Mouse (Mus musculus) heart, embryonic 13.5 days (tissue): ENCODE measurements around the gene Bmt2. TPM values are rescaled to one million over a fixed set of nuclear protein-coding genes. Genes with fewer than 3 reads are reported as not detected.

Experiments used
- ATAC-seq: fragments of 200-750 bp; cut with Nextera tagmentation; 2 replicates; pipeline ENCODE4 v1.8.0; 2017; ENCODE audit warnings: moderate TSS enrichment; ENCODE audit not compliant: insufficient number of reproducible peaks, low FRiP score, low TSS enrichment; ENCODE audit errors: extremely low read depth
- H3K27ac ChIP-seq: fragments of 300-500 bp; sonication (generic); replicated peaks from 2 replicates; pipeline ENCODE4 v1.5.1; 2015; ENCODE audit warnings: moderate library complexity, mild to moderate bottlenecking, inconsistent platforms
- H3K27me3 ChIP-seq: fragments of 300-500 bp; sonication (generic); replicated peaks from 2 replicates; pipeline ENCODE4 v1.6.1; 2015; ENCODE audit warnings: mild to moderate bottlenecking, inconsistent platforms
- H3K36me3 ChIP-seq: fragments of 300-500 bp; sonication (generic); 2 replicates; pipeline ENCODE4 v1.6.1; 2015; ENCODE audit warnings: mild to moderate bottlenecking, inconsistent platforms
- H3K4me1 ChIP-seq: fragments of 300-500 bp; sonication (generic); 2 replicates; pipeline ENCODE4 v1.6.1; 2015; ENCODE audit warnings: inconsistent platforms
- H3K4me2 ChIP-seq: fragments of 300-500 bp; sonication (generic); 2 replicates; pipeline ENCODE4 v1.6.1; 2015; ENCODE audit warnings: inconsistent platforms, mild to moderate bottlenecking, moderate library complexity
- H3K4me3 ChIP-seq: fragments of 300-500 bp; sonication (generic); 2 replicates; pipeline ENCODE4 v1.5.1; 2015; ENCODE audit warnings: moderate library complexity, mild to moderate bottlenecking, inconsistent platforms
- H3K9ac ChIP-seq: fragments of 300-500 bp; sonication (generic); 2 replicates; pipeline ENCODE4 v1.6.1; 2015; ENCODE audit warnings: inconsistent platforms, mild to moderate bottlenecking, moderate library complexity
- H3K9me3 ChIP-seq: fragments of 300-500 bp; sonication (generic); 2 replicates; pipeline ENCODE4 v1.6.1; 2016; ENCODE audit warnings: inconsistent platforms
- WGBS: fragments of 180-500 bp; shearing (Covaris S2); methylation state at CpG from one replicate; pipeline ENCODE4 v1.1.7; 2015; ENCODE audit warnings: mixed read lengths; 5-methylcytosine and 5-hydroxymethylcytosine counted together
- polyA plus RNA-seq: library from polyadenylated mRNA; unstranded; fragments of >200 nt; fragmentation: Nextera tagmentation; extraction: Ambion mirVana; gene quantifications from 2 replicates; pipeline ENCODE4 v1.2.1, GENCODE M21; 2015

Gene Bmt2
- 18.1 and 18.2 TPM in 2 replicates for polyA plus RNA-seq

DNA sequence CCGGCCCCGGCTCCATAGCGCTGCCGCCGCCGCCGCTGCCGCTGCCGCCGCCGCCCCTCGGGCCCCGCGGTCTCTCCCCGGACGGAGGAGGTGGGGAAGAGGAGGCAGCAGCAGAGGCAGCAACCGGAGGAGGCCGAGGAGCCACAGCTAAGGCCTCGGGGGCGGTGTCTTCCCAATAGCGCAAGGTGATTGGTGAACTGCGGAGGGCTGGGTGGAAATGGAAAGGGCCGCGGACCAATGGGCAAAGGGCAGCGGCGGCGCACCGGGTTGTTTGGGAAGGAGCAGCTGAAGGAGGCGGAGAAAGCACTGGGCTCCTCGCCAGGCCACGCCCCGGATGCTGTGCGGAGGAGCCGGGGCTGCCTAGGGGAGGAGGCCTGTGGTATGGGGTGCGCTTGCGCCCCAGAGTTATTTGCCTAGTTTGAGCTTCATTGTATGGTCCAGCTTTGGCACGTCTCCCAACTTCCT is at the start of gene Bmt2:
Gene Bmt2 (minus strand): TSS at position 149 of the 465 bp plus-strand sequence.
- no peaks in the 10 kb centered on the region for H3K27me3 ChIP-seq
- peak within 1 kb of the TSS; percentile 92 for H3K4me3 ChIP-seq
- peak; percentile 97 for ATAC-seq
- H3K36me3 ChIP-seq = peaks cover 4% of the 10 kb centered on the region; the same call in 1 of the 2 replicates
- under 1% methylated on average over 37 of the region's 37 CpGs for WGBS
- H3K27ac ChIP-seq = peak within 1 kb of the TSS; percentile 95
- H3K4me2 ChIP-seq = peak within 1 kb of the TSS; percentile 85
- peak within 1 kb of the TSS; percentile 94 for H3K9ac ChIP-seq
- no peaks in the 10 kb centered on the region for H3K9me3 ChIP-seq
- H3K4me1 ChIP-seq = peaks cover 21% of the 10 kb centered on the region

DNA sequence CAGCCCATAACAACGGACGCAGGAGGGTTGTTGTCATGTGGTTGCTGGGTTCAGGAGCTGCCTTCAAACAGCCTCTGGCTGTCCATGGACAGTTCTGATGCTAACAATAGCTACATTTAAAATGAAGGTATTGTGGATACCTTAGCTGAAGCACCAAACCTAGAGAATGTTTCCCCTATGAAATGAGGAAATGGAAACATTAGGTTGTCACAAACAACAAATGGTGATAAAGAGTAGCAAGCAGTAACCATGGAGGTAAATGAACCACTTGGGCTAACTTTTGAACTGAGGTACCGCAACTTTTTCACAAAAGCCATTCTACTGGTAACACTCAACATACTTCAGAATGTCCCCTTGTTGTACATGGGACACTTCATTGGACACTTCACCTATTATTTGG is 44.4 kb upstream of the Bmt2 start:
- Histone ChIP-seq H3K27me3 (no peaks in the 10 kb centered on the region), H3K4me3 (no peak overlapping the region), H3K27ac (no peak overlapping the region), H3K4me1 (no peaks in the 10 kb centered on the region), H3K4me2 (no peak overlapping the region), H3K9ac (no peak overlapping the region), H3K9me3 (no peaks in the 10 kb centered on the region), H3K36me3 (no peaks in the 10 kb centered on the region)
- no peak for ATAC-seq
- 88% methylated on average over 3 of the region's 3 CpGs for WGBS

DNA sequence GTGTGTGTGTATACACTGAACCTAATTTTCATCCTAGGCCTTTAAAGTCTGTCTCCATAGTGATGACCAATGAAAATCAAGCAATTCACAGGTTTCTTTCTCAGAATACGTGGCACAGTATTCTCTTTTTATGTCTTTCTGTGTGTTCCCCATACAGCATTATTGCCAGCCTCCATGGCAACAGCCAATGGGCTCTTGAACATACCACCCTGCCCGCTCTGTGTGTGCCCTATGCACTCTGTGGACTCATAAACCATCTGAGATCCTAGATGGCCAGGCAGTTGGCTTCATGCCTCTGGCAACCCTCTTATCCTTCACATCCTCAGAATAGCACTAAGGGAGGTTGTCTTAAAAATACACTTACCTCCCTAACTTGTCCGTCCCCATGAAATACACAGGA is 37.1 kb upstream of the Bmt2 start:
- Histone ChIP-seq H3K36me3 (no peaks in the 10 kb centered on the region), H3K4me3 (no peak overlapping the region), H3K9me3 (no peaks in the 10 kb centered on the region), H3K4me2 (no peak overlapping the region), H3K27ac (no peak overlapping the region), H3K27me3 (no peaks in the 10 kb centered on the region), H3K4me1 (peaks cover 6% of the 10 kb centered on the region; the same call in 1 of the 2 replicates), H3K9ac (no peak overlapping the region)
- ATAC-seq = no peak
- 78% methylated on average over 3 of the region's 3 CpGs for WGBS

DNA sequence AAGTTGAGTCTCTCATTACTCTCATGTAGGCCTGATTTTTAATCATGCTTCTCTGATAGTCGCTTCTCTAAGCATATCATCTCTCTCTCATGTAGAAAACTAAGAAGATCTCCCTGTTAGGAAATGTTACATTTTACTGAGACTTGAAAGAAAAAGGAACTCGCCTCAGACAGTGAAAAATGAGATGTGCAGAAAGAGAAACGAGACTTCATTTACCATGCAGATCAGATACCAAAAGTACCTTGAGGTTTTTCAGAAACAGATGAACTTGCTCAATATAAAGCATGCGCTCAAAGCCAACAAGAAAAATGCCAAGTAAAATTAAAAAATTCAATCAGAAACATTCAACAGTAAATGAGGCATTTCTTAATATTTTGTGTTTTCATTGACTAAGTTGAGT is 19.1 kb upstream of the Bmt2 start:
- ATAC-seq = no peak

DNA sequence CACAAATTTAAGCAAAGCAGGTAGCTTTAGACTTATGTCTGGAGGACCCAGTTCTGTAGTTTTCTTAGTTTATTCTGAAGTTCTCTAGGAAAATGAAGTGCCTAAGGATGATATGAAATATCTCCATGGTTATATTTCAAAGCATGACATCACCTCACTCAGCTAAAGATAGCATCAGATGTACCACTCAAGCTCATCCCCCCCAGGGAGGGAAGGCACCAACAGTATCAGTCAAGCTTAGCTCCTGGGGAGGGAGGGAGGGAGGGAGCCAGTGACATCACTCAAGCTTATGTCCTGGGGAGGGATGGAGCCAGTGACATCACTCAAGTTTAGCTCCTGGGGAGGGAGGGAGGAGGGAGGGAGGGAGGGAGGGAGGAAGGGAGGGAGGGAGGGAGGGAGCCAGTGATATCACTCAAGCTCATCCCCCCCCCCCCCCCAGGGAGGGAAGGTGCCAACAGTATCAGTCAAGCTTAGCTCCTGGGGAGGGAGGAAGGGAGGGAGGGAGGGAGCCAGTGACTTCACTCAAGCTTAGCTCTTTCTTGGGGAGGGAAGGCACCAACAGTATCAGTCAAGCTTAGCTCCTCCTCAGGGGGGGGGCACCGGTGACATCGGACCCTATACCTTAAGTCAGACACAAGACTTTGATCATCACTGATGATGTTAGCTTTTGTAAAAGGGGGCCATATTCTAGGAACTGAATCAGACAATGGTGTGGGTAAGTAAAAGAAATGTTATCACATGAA is 17.5 kb upstream of the Bmt2 start:
- no peak overlapping the region for H3K9ac ChIP-seq
- WGBS = 67% methylated on average over 2 of the region's 2 CpGs
- H3K27ac ChIP-seq = no peak overlapping the region
- no peaks in the 10 kb centered on the region for H3K27me3 ChIP-seq
- no peak overlapping the region for H3K4me3 ChIP-seq
- H3K4me1 ChIP-seq = no peaks in the 10 kb centered on the region
- no peak overlapping the region for H3K4me2 ChIP-seq
- ATAC-seq = no peak
- no peaks in the 10 kb centered on the region for H3K9me3 ChIP-seq
- H3K36me3 ChIP-seq = no peaks in the 10 kb centered on the region

More for the DNA sequence above, 19.1 kb upstream of the Bmt2 start:
- WGBS = 78% methylated on average over 4 of the region's 4 CpGs
- Histone ChIP-seq H3K27ac (no peak overlapping the region), H3K36me3 (no peaks in the 10 kb centered on the region), H3K9ac (no peak overlapping the region), H3K9me3 (no peaks in the 10 kb centered on the region), H3K4me1 (no peaks in the 10 kb centered on the region), H3K27me3 (no peaks in the 10 kb centered on the region), H3K4me3 (no peak overlapping the region), H3K4me2 (no peak overlapping the region)

DNA sequence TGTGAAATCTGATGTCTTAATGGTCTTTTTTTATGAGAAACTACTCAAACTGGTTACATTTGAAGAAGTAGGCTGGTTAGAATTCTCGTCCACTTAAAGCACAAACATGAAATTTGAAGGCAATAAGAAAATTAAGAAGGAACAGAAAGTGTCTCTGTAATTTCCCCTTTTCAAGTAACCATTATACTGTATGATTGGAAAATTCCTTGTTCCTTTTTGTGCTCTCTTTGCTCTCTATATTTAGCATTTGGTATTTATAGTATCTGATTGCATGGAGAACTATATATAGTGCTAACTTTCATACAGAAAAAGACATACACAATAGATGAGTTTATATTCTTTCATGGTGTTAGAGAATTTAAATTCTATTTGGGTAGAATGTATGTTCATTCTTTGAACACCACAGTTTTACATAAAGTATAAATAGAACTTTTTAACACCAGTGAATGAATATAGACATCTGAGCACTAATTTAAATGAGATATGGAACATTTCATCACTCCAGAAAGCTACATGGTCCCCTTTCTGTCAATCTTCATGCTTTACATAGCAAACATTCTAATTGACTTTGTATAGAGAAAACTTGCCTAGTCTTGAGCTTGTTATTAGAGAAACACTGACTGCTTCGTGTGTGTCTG is 14.0 kb upstream of the Bmt2 start:
- H3K9ac ChIP-seq = no peak overlapping the region
- H3K36me3 ChIP-seq = no peaks in the 10 kb centered on the region
- no peaks in the 10 kb centered on the region for H3K27me3 ChIP-seq
- 59% methylated on average over 2 of the region's 2 CpGs for WGBS
- H3K9me3 ChIP-seq = no peaks in the 10 kb centered on the region
- H3K4me1 ChIP-seq = no peaks in the 10 kb centered on the region
- H3K27ac ChIP-seq = no peak overlapping the region; the same call in 1 of the 2 replicates
- no peak for ATAC-seq
- H3K4me2 ChIP-seq = no peak overlapping the region
- no peak overlapping the region for H3K4me3 ChIP-seq

DNA sequence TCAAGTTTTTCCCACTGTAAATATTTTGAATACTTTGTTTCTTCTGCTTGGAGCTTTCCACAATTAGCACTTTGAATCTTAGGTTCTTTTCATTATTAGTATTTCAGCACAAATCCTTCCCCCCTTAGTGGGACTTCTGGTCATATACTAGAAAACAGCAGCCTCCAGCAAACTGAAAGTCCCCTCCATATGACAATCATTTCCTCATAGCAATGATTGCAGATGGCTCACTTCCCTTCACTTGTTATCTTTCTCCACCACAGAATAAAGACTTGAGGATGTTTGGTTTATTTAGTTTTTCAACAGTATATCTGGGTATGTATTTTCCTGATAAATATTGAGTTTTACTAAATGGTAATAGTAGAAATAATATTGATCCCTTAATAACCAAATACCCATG is 12.6 kb upstream of the Bmt2 start:
- no peak overlapping the region for H3K4me2 ChIP-seq
- no peak overlapping the region for H3K4me3 ChIP-seq
- no peak overlapping the region for H3K27ac ChIP-seq
- H3K9ac ChIP-seq = no peak overlapping the region
- no peaks in the 10 kb centered on the region for H3K9me3 ChIP-seq
- H3K27me3 ChIP-seq = no peaks in the 10 kb centered on the region
- H3K36me3 ChIP-seq = no peaks in the 10 kb centered on the region
- ATAC-seq = no peak
- H3K4me1 ChIP-seq = no peaks in the 10 kb centered on the region

DNA sequence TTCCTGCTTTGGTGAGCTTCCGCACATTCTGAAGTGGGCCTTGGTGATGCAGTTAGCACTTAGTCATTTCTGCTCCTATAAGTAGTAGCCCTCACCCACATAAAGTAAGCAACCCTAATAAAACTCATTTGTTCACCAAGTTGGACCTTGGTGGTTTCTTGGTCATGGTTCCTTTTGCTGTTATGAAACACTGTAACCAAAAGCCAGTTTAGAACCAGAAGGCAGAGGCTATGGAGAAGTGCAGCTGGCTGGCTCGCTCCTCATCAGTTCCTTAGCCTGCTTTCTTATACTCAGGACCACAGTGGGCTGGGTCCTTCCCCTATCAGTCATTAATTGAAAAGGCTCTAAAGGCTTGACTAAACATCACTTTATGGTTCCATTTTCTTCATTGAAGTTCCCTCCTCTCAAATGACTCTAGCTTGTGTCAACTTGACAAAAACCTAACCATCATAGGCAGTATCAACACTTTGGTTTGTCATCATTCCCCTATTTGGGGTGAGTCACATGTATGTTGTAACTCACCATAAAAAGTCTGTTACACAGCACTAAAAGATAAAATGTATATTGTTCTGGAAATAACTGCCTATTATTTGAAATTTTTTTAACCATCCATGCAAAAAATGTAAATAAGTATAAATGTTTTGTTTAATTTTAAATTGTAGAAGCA is 6.3 kb upstream of the Bmt2 start:
- Histone ChIP-seq H3K27ac (no peak overlapping the region), H3K4me2 (no peak overlapping the region), H3K4me1 (no peaks in the 10 kb centered on the region), H3K36me3 (no peaks in the 10 kb centered on the region), H3K9ac (no peak overlapping the region), H3K9me3 (no peaks in the 10 kb centered on the region), H3K27me3 (no peaks in the 10 kb centered on the region), H3K4me3 (no peak overlapping the region)
- no peak for ATAC-seq
- 78% methylated on average over 2 of the region's 2 CpGs for WGBS

DNA sequence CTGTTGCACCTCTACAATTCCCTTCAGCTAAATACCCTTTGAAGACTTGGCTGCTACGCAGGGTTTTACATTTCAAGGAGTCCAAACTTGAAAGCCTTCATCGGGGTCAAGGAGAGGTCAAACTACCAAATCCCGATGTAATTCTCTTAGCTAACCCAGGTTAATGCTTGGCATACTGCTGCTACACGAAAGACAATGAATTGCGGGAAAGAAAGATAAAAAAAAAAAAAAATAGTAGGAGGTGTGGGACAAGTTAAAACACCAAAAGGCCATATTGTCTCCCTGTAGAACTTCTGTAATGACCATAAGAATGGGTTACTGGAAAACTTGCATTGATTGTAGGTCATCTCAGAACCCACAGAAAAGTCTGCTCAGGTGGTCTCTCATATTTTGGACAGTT is 583 bp upstream of the Bmt2 start:
- peak overlapping the region; percentile 92 for H3K4me3 ChIP-seq
- no peak for ATAC-seq
- H3K36me3 ChIP-seq = no peaks in the 10 kb centered on the region
- H3K9ac ChIP-seq = 0 out of 2 replicates have a peak overlapping the region, but pooled peaks have one; percentile 57
- H3K4me1 ChIP-seq = peaks cover 21% of the 10 kb centered on the region
- peak overlapping the region; percentile 85 for H3K4me2 ChIP-seq
- H3K27me3 ChIP-seq = no peaks in the 10 kb centered on the region
- WGBS = 22% methylated on average over 5 of the region's 5 CpGs
- H3K9me3 ChIP-seq = no peaks in the 10 kb centered on the region
- peak overlapping the region; percentile 57 for H3K27ac ChIP-seq

DNA sequence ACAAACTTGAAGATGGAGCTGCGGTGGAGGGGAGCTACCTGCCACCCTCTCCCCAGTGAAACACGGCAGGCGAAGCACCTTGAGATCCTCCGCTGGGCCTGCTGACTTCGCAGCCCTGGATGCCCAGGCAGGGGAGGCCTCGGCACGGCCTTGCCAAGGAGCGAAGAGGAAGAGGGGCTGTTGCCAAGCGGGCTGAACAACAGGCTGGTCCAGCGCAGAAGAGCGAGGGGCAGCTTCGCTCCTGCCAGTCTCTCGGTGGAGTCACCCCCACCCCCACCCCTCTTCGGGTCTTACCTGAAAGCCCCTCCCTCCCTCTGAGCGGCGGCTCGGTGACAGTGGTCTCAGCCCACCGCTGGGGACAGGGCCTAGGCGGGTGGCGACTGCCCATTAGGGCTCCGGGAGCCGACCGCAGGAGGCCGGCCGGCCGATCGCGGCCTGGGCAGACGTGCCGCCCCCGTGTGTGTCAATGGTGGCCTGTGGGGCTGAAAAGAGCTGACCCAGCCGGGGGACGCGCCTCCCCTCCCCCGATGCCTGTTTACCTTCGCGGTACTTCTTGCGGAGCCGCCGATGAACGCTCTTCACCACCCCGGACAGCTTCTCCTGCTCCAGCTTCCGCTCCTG is 515 bp downstream of the Bmt2 start:
- Histone ChIP-seq H3K4me1 (peaks cover 21% of the 10 kb centered on the region), H3K9ac (peak overlapping the region; percentile 94), H3K27ac (peak overlapping the region; percentile 95), H3K9me3 (no peaks in the 10 kb centered on the region), H3K36me3 (peaks cover 4% of the 10 kb centered on the region; the same call in 1 of the 2 replicates), H3K4me2 (peak overlapping the region; percentile 85), H3K4me3 (peak overlapping the region; percentile 92), H3K27me3 (no peaks in the 10 kb centered on the region)
- peak; percentile 53; the same call in 1 of the 2 replicates for ATAC-seq
- under 1% methylated on average over 40 of the region's 43 CpGs for WGBS

DNA sequence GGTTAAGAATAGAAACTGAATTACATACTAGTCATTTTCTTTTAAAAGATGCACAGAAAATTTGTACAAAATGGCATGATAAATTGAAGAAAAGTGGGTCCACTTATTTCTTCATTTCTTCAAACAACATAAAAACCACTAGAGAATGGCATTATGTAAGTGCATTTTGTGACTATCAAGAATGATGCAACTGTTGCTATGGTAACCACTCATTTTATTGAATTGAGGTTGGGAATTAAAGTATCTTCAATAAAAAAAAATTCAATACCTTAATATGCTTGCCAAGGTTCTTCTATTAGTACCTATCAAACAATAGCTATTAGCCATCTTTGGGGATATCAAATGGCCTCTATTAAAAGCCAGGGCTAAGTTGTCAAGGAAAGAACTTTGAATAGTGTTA is 1.6 kb downstream of the Bmt2 start:
- Histone ChIP-seq H3K4me2 (peak overlapping the region; percentile 85), H3K36me3 (peaks cover 4% of the 10 kb centered on the region; the same call in 1 of the 2 replicates), H3K9ac (peak overlapping the region; percentile 94), H3K4me3 (peak overlapping the region; percentile 92), H3K27ac (no peak overlapping the region), H3K4me1 (peaks cover 21% of the 10 kb centered on the region), H3K27me3 (no peaks in the 10 kb centered on the region), H3K9me3 (no peaks in the 10 kb centered on the region)
- ATAC-seq = no peak
